Mouse (Mus musculus): ENCODE measurements around the gene Mrpl30. TPM values are rescaled to one million over a fixed set of nuclear protein-coding genes. Genes with fewer than 3 reads are reported as not detected.

Gene Mrpl30
- total RNA-seq (2021) = 100 to 1,000 TPM; 283 to 286 TPM

GRCm38 (mm10) chr1:37890025-37890652 lies at the start of gene Mrpl30, which contains the start of gene Mitd1:
Mrpl30 (plus strand) TSS chr1:37890477.
Mitd1 (minus strand) TSS chr1:37890411.
- DNase-seq = peak; percentile 93

GRCm38 (mm10) chr1:37846878-37847277 lies 43.4 kb upstream of the Mrpl30 start:
- no peak for DNase-seq

DNA sequence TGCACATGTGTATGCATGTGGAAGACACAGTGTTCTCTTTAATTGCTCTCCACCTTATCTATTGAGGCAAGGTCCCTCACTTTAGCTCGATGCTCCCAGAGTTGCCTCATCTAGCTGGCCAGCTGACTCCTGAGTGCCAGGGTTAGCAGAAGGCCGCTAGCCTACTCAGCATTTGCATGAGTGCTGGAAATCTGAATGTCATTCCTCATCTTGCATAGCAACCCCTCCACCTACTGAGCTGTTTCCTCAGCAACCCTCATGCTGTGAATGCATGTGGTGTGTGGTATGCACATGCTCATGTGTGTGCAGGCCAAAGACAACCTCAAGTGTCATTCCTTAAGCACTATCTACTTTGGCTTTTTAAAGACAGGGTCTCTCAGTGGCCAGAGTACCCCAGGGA lies 39.6 kb upstream of the Mrpl30 start:
- DNase-seq = no peak

DNA sequence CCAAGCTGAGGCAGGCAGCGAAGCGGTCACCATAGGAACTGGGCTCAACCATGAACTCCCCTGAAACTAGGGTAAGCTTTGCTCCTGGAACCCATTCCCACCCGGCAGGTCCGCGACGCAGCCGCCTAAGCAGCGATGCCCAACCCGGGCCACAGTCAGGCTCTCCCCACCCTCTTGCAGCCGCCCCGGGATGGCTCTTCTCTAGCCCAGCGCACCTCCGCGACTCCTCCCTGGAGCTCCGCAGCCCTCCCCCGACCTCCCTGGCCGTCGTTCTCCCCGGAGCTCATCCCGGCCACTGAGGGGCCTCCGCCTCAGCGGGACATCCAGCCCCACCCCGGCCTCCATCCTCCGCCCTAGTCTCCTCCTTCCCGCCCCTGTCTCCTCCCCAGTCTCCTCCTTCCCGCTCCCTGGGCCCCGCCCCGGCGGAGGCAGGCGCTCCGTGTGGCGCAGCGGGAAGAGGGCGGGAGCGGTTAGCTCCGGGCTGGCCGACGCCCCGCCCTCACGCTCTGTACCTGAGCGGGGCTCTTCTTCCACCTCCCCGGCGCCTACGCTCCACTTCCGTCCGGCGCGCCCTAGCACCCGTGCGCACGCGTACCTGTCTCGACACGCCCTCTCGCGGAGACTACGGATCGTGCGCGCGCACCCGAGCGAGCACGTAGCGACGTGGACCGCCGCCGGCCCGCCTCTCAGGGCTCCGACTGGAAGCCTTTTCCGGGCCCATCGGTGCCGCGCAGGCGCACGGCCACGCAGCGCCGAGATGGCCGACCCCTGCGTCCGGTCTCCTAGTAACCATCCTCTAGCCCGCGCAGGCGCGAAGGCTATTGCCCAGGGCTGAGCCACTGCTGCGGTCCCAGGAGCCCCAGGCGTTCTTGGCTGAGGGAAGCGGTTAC lies 25.5 kb upstream of the Mrpl30 start:
- DNase-seq = peak; percentile 99

GRCm38 (mm10) chr1:37865401-37866215 lies 24.7 kb upstream of the Mrpl30 start:
- DNase-seq = no peak

- no peak for DNase-seq
Observed at GRCm38 (mm10) chr1:37866286-37866685, 24.0 kb upstream of the Mrpl30 start, which contains the start of gene Tsga10. Tsga10 (minus strand) TSS chr1:37866429.

DNA sequence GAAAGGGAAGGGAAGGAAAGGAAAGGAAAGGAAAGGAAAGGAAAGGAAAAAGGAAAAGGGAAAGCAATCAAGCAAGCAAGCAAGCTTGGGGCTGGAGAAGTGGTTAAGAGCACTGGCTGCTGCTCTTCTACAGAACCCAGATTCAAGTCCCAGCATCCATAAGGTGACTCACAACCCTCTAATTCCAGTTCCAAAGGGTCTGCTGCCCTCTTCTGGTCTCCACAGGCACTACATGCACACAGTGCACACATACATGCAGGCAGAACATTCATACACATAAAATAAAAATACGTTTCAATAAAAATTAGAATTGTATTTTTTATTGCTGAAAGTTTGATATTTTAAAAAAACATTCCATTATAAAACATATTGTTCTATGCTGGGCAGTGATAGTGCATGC lies 23.2 kb upstream of the Mrpl30 start:
- DNase-seq = peak; percentile 63

- no peak for DNase-seq
Observed at GRCm38 (mm10) chr1:37867684-37868322, 22.5 kb upstream of the Mrpl30 start.

DNA sequence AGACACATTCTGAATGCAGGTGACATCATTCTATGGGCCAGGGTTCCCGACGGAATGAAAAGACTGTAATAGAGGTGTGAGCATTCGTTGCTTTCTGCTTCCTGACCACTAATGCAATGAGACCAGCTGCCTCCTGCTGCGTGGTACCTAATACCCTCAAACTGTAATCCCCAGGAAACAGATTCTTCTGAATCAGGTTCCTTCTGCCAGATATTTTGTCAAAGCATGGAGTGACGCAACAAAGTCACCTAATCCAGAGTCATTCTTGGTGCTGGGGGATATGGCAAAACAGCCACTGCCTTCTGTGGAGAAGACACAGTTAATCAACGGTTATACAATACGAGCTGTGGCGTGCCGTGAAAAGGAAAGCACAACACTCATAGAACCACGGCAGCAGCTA lies 21.6 kb upstream of the Mrpl30 start:
- no peak for DNase-seq

DNA sequence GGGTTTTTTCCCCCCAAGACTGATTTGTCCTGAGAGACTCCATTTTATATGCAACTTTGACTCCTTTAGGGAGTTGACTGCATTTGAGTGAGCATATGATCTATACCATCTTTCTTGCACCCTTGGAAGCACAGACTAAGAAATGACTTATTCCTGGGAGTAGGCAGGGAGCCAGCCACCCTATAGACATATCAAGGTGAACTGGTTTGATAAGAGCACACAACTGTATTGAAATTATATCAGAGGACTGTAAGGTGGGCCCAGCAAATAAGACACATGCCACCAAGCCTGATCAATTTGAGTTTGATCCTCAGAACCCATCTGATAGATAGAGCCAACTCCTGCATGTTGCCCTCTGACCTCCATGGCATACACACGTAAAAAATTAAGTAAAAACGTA lies 20.9 kb upstream of the Mrpl30 start:
- no peak for DNase-seq

DNA sequence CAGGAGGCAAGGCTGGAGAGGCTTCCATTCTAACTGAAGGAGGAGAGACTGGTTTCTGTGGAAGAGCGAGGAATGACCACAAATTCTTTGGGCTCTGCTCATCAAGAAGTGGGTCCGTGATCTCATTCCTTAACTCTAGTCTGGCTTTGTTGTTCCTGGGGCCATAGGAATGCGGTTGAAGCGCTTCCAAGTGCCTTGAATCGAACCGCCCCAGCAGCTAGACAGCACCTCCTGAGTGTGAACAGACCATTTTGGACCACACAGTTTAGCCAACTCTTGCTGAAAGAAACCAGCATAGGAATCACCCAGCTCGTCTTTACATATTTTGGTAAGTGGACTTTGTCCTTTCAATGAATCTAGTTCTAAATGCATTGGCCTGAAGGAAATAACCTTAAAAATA lies 18.6 kb upstream of the Mrpl30 start, which contains the start of gene Lipt1:
Gene Lipt1, plus strand, starts transcription at position 35 of the 400 bp plus-strand sequence.
- no peak for DNase-seq

- peak; percentile 83 for DNase-seq
Observed at GRCm38 (mm10) chr1:37872131-37873067, 17.9 kb upstream of the Mrpl30 start.

GRCm38 (mm10) chr1:37873157-37873556 lies 17.1 kb upstream of the Mrpl30 start:
- no peak for DNase-seq

DNA sequence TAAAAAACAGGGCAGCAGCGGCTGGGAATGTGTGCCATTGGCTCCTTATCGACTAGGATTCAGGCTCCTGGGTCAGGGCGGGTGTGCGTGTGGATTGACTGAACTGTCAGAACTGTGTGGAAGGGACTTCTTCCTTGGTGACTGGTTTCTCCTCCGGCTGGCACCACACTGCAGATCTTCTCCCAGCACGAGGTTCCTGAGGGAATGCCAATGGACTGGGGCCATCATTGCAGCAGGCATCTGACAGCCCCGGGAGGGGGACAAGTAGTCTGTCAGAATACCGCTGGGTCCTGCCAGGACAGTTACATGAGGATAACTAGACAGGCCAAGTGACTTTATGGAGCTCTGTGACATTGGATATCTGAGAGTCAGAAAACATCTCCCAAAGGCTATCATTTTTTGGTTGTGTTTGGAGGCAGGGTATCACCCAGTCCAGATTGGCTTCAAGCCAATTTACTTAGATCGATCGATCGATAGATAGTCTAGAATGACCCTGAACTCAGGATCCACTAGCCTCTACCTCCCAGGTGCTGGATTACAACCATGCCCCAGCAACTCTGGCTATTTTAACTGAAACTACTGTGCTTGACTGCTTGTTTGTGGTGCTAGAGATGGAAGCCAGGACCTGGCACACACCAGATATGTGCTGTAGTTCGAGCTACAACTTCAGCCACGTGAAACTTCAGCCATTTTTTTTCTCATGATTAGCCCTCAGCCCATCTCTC lies 12.4 kb upstream of the Mrpl30 start:
- DNase-seq = no peak

- no peak for DNase-seq
Observed at GRCm38 (mm10) chr1:37883411-37883810, 6.9 kb upstream of the Mrpl30 start.

DNA sequence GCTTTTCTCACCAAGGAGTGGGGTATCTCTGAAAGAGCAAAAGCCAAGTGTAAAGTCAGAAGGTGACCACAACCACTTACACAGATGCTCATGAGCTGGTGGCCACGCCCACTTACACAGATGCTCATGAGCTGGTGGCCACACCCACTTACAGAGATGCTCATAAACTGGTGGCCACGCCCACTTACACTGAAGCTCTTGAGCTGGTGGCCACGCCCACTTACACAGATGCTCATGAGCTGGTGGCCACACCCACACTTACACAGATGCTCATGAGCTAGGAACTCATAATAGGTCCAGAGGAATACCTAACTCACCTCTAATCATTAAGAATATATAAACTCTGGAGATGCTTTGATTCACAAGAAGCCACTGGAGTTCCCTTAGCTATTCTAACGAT lies 5.8 kb upstream of the Mrpl30 start:
- no peak for DNase-seq

GRCm38 (mm10) chr1:37889206-37889605 lies 1.1 kb upstream of the Mrpl30 start:
- DNase-seq = no peak

- no peak for DNase-seq
Observed at GRCm38 (mm10) chr1:37891400-37891799, 1.1 kb downstream of the Mrpl30 start.

DNA sequence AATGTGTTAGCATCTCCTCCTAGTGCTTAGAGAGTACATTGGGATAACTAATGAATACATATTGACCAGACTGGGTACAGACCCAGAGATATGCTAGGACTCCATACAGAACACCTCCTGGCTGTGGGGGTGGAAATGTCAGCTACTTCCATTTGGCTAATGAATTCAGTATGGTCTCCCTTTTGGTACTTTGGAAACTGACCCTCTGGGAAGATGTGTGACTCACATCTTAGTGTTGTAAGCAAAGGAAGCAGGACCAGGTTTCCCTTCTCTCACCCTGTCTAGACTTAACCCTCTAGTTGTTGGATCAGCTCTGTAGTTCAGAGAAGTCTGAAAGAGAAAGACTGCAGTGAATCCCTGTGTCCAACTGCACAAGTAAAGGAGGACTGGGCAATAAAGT lies 4.3 kb downstream of the Mrpl30 start:
- no peak for DNase-seq

GRCm38 (mm10) chr1:37899816-37900215 lies 9.5 kb downstream of the Mrpl30 start:
- DNase-seq = no peak

Data from heart, postnatal 4 days (tissue).